Mouse (Mus musculus): ENCODE results near the gene Map4k3.

DNA sequence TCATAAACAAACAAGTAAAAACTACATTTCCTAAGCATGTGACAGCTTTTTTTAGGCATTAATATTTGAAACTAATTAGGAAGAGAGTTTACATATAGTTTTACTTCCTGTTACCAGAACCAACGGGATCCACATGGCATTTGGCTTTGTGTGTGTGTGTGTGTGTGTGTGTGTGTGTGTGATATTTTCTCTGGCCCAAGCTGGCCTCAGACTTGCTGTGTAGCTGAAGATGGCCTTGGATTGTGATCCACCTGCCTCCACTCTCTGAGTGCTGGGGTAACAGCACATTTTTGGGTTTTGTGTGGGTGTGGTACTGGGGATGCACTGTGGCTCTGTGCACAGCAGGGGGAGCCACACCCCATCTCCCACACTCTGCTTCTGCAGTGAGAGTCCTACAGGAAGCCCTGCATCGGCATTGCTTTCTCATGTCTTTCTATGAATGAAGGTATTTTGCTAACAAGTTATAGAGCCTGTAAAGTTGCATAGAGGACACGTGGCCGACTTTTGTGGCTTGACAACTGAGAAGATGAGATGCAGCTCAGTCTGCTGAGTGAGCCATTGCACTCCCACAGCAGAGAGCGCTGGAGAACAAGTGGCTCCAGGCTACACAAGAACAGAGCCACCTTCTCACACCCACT is 107.4 kb downstream of the Map4k3 start:
- TF ChIP-seq CTCF (IDR thresholded peaks at IDR 0.05) = peak; percentile 94
- TF ChIP-seq EP300 (IDR thresholded peaks at IDR 0.05) = no peak

Data from lung, postnatal 0 days (tissue).